Mouse (Mus musculus) forebrain, embryonic 12.5 days (tissue): ENCODE results near the gene Cdkl3. TPM values are rescaled to one million over a fixed set of nuclear protein-coding genes. Genes with fewer than 3 reads are reported as not detected.

Source experiments
- ATAC-seq: fragments of 200-750 bp; cut with Nextera tagmentation; 2 replicates; pipeline ENCODE4 v1.8.0; 2017; ENCODE audit warnings: moderate TSS enrichment; ENCODE audit not compliant: low FRiP score
- H3K27ac ChIP-seq: fragments of 300-500 bp; sonication (generic); 2 replicates; pipeline ENCODE4 v1.5.1; 2016; ENCODE audit warnings: mild to moderate bottlenecking
- H3K27me3 ChIP-seq: fragments of 300-500 bp; sonication (generic); 2 replicates; pipeline ENCODE4 v1.6.1; 2016; ENCODE audit warnings: mild to moderate bottlenecking
- H3K36me3 ChIP-seq: fragments of 300-500 bp; sonication (generic); replicated peaks from 2 replicates; pipeline ENCODE4 v1.6.1; 2016; ENCODE audit warnings: mild to moderate bottlenecking
- H3K4me1 ChIP-seq: fragments of 300-500 bp; sonication (generic); 2 replicates; pipeline ENCODE4 v1.6.1; 2016
- H3K4me2 ChIP-seq: fragments of 300-500 bp; sonication (generic); 2 replicates; pipeline ENCODE4 v1.6.1; 2016; ENCODE audit warnings: mild to moderate bottlenecking, moderate library complexity
- H3K4me3 ChIP-seq: fragments of 300-500 bp; sonication (generic); replicated peaks from 2 replicates; pipeline ENCODE4 v1.5.1; 2016; ENCODE audit warnings: mild to moderate bottlenecking
- H3K9ac ChIP-seq: fragments of 300-500 bp; sonication (generic); 2 replicates; pipeline ENCODE4 v1.6.1; 2016; ENCODE audit warnings: mild to moderate bottlenecking
- H3K9me3 ChIP-seq: fragments of 300-500 bp; sonication (generic); 2 replicates; pipeline ENCODE4 v1.6.1; 2016
- WGBS: fragments of 180-500 bp; shearing (Covaris S2); methylation state at CpG from one replicate; pipeline ENCODE4 v1.1.7; 2016; 5-methylcytosine and 5-hydroxymethylcytosine counted together
- polyA plus RNA-seq: library from polyadenylated mRNA; unstranded; fragments of >200 nt; fragmentation: Nextera tagmentation; extraction: Ambion mirVana; gene quantifications from 2 replicates; pipeline ENCODE4 v1.2.1, GENCODE M21; 2016

Cdkl3 gene
- polyA plus RNA-seq, 1 experiment from 2014 or later = 16.2 TPM

GRCm38 (mm10) chr11:52089291-52089690 lies 85.3 kb downstream of the Cdkl3 start:
- Histone ChIP-seq H3K4me2 (no peak overlapping the region), H3K27ac (no peak overlapping the region), H3K9me3 (no peaks in the 10 kb centered on the region), H3K4me3 (no peak overlapping the region), H3K4me1 (peaks cover 14% of the 10 kb centered on the region), H3K36me3 (no peaks in the 10 kb centered on the region), H3K9ac (no peak overlapping the region), H3K27me3 (0 out of 2 replicates have a peak, but pooled peaks cover 3% of the 10 kb centered on the region)
- WGBS = 79% methylated on average over 8 of the region's 8 CpGs
- ATAC-seq = no peak

GRCm38 (mm10) chr11:52091261-52091660 lies 87.2 kb downstream of the Cdkl3 start:
- ATAC-seq = no peak
- Histone ChIP-seq H3K4me1 (peaks cover 7% of the 10 kb centered on the region), H3K4me3 (no peak overlapping the region), H3K9ac (no peak overlapping the region), H3K27me3 (0 out of 2 replicates have a peak, but pooled peaks cover 3% of the 10 kb centered on the region), H3K4me2 (no peak overlapping the region), H3K36me3 (no peaks in the 10 kb centered on the region), H3K9me3 (no peaks in the 10 kb centered on the region), H3K27ac (no peak overlapping the region)
- WGBS = 88% methylated on average over 9 of the region's 9 CpGs

- H3K4me3 ChIP-seq = no peak overlapping the region
- 0 out of 2 replicates have a peak, but pooled peaks cover 3% of the 10 kb centered on the region for H3K27me3 ChIP-seq
- no peak for ATAC-seq
- H3K36me3 ChIP-seq = no peaks in the 10 kb centered on the region
- H3K4me1 ChIP-seq = peaks cover 7% of the 10 kb centered on the region
- no peaks in the 10 kb centered on the region for H3K9me3 ChIP-seq
- H3K4me2 ChIP-seq = no peak overlapping the region
- no peak overlapping the region for H3K9ac ChIP-seq
- H3K27ac ChIP-seq = no peak overlapping the region
- 66% methylated on average over 5 of the region's 5 CpGs for WGBS
Observed at GRCm38 (mm10) chr11:52094568-52094967, 90.5 kb downstream of the Cdkl3 start.

GRCm38 (mm10) chr11:52097016-52097415 lies 93.0 kb downstream of the Cdkl3 start:
- Histone ChIP-seq H3K27me3 (0 out of 2 replicates have a peak, but pooled peaks cover 3% of the 10 kb centered on the region), H3K9ac (no peak overlapping the region), H3K4me3 (no peak overlapping the region), H3K4me1 (peaks cover 30% of the 10 kb centered on the region), H3K4me2 (no peak overlapping the region), H3K9me3 (no peaks in the 10 kb centered on the region), H3K36me3 (no peaks in the 10 kb centered on the region), H3K27ac (no peak overlapping the region)
- 69% methylated on average over 3 of the region's 3 CpGs for WGBS
- ATAC-seq = no peak

- H3K36me3 ChIP-seq = no peaks in the 10 kb centered on the region
- H3K4me3 ChIP-seq = no peak overlapping the region; the same call in 1 of the 2 replicates
- peaks cover 31% of the 10 kb centered on the region for H3K4me1 ChIP-seq
- H3K9me3 ChIP-seq = no peaks in the 10 kb centered on the region
- H3K9ac ChIP-seq = peak overlapping the region; percentile 59; the same call in 1 of the 2 replicates
- peak overlapping the region; percentile 83 for H3K4me2 ChIP-seq
- 0 out of 2 replicates have a peak, but pooled peaks cover 3% of the 10 kb centered on the region for H3K27me3 ChIP-seq
- no peak for ATAC-seq
- 78% methylated on average over 2 of the region's 2 CpGs for WGBS
- H3K27ac ChIP-seq = no peak overlapping the region
Observed at GRCm38 (mm10) chr11:52097596-52097995, 93.6 kb downstream of the Cdkl3 start.

GRCm38 (mm10) chr11:52098398-52098946 lies 94.5 kb downstream of the Cdkl3 start, which contains the start of gene Ppp2ca:
TSS of gene Ppp2ca (plus strand) at chr11:52098681.
- Histone ChIP-seq H3K27ac (peak within 1 kb of the TSS; percentile 99), H3K9ac (peak within 1 kb of the TSS; percentile 96), H3K4me1 (peaks cover 31% of the 10 kb centered on the region), H3K9me3 (no peaks in the 10 kb centered on the region), H3K36me3 (no peaks in the 10 kb centered on the region), H3K27me3 (no peaks in the 10 kb centered on the region), H3K4me2 (peak within 1 kb of the TSS; percentile 83), H3K4me3 (peak within 1 kb of the TSS; percentile 91)
- ATAC-seq = peak; percentile 98
- WGBS = under 1% methylated on average over 34 of the region's 53 CpGs

GRCm38 (mm10) chr11:52099031-52099761 lies 95.2 kb downstream of the Cdkl3 start:
- peak overlapping the region; percentile 96 for H3K9ac ChIP-seq
- H3K9me3 ChIP-seq = no peaks in the 10 kb centered on the region
- H3K27ac ChIP-seq = peak overlapping the region; percentile 99
- ATAC-seq = peak; percentile 89
- peaks cover 31% of the 10 kb centered on the region for H3K4me1 ChIP-seq
- no peaks in the 10 kb centered on the region for H3K36me3 ChIP-seq
- no peaks in the 10 kb centered on the region for H3K27me3 ChIP-seq
- under 1% methylated on average over 66 of the region's 72 CpGs for WGBS
- peak overlapping the region; percentile 91 for H3K4me3 ChIP-seq
- peak overlapping the region; percentile 83 for H3K4me2 ChIP-seq

- no peaks in the 10 kb centered on the region for H3K36me3 ChIP-seq
- 6% methylated on average over 7 of the region's 7 CpGs for WGBS
- H3K27ac ChIP-seq = no peak overlapping the region
- H3K9me3 ChIP-seq = no peaks in the 10 kb centered on the region
- H3K9ac ChIP-seq = peak overlapping the region; percentile 96
- peaks cover 31% of the 10 kb centered on the region for H3K4me1 ChIP-seq
- no peak for ATAC-seq
- no peaks in the 10 kb centered on the region for H3K27me3 ChIP-seq
- peak overlapping the region; percentile 83 for H3K4me2 ChIP-seq
- peak overlapping the region; percentile 91 for H3K4me3 ChIP-seq
Observed at GRCm38 (mm10) chr11:52099771-52100219, 95.8 kb downstream of the Cdkl3 start.

- peaks cover 27% of the 10 kb centered on the region for H3K4me1 ChIP-seq
- no peaks in the 10 kb centered on the region for H3K27me3 ChIP-seq
- WGBS = 88% methylated on average over 4 of the region's 4 CpGs
- no peak overlapping the region for H3K4me2 ChIP-seq
- H3K4me3 ChIP-seq = no peak overlapping the region
- no peaks in the 10 kb centered on the region for H3K36me3 ChIP-seq
- ATAC-seq = no peak
- H3K27ac ChIP-seq = no peak overlapping the region
- no peak overlapping the region for H3K9ac ChIP-seq
- H3K9me3 ChIP-seq = no peaks in the 10 kb centered on the region
Observed at GRCm38 (mm10) chr11:52102977-52103376, 99.0 kb downstream of the Cdkl3 start.

GRCm38 (mm10) chr11:52105503-52105902 lies 101.5 kb downstream of the Cdkl3 start:
- ATAC-seq = no peak
- Histone ChIP-seq H3K36me3 (no peaks in the 10 kb centered on the region), H3K27ac (no peak overlapping the region), H3K4me2 (no peak overlapping the region), H3K27me3 (no peaks in the 10 kb centered on the region), H3K9ac (no peak overlapping the region), H3K4me1 (peaks cover 18% of the 10 kb centered on the region), H3K4me3 (no peak overlapping the region), H3K9me3 (no peaks in the 10 kb centered on the region)

GRCm38 (mm10) chr11:52106037-52106436 lies 102.0 kb downstream of the Cdkl3 start:
- no peak overlapping the region for H3K4me3 ChIP-seq
- H3K9ac ChIP-seq = no peak overlapping the region
- no peaks in the 10 kb centered on the region for H3K27me3 ChIP-seq
- H3K36me3 ChIP-seq = no peaks in the 10 kb centered on the region
- ATAC-seq = no peak
- no peak overlapping the region for H3K27ac ChIP-seq
- H3K4me1 ChIP-seq = peaks cover 16% of the 10 kb centered on the region
- H3K4me2 ChIP-seq = no peak overlapping the region
- H3K9me3 ChIP-seq = no peaks in the 10 kb centered on the region
- 98% methylated on average over 2 of the region's 2 CpGs for WGBS

- no peak for ATAC-seq
- Histone ChIP-seq H3K4me2 (no peak overlapping the region), H3K36me3 (no peaks in the 10 kb centered on the region), H3K9ac (no peak overlapping the region), H3K9me3 (no peaks in the 10 kb centered on the region), H3K27me3 (no peaks in the 10 kb centered on the region), H3K27ac (no peak overlapping the region), H3K4me3 (no peak overlapping the region), H3K4me1 (peaks cover 16% of the 10 kb centered on the region)
- WGBS = 94% methylated on average over 1 of the region's 1 CpGs
Observed at GRCm38 (mm10) chr11:52106438-52106837, 102.4 kb downstream of the Cdkl3 start.
